Mouse (Mus musculus): ENCODE measurements around the gene Zranb1.

The Zranb1 gene

GRCm38 (mm10) chr7:132927201-132927600, 3.7 kb upstream of the Zranb1 start:
- DNase-seq (ENCODE audit: low read depth, low spot score): no peak

GRCm38 (mm10) chr7:132930055-132930454, 887 bp upstream of the Zranb1 start:
- no peak for DNase-seq (ENCODE audit: low read depth, low spot score)

- DNase-seq (ENCODE audit: low read depth, low spot score): no peak
Observed at GRCm38 (mm10) chr7:132931560-132932351, 814 bp downstream of the Zranb1 start.

- no peak for DNase-seq (ENCODE audit: low read depth, low spot score)
Observed at GRCm38 (mm10) chr7:132933331-132933730, 2.4 kb downstream of the Zranb1 start.

DNA sequence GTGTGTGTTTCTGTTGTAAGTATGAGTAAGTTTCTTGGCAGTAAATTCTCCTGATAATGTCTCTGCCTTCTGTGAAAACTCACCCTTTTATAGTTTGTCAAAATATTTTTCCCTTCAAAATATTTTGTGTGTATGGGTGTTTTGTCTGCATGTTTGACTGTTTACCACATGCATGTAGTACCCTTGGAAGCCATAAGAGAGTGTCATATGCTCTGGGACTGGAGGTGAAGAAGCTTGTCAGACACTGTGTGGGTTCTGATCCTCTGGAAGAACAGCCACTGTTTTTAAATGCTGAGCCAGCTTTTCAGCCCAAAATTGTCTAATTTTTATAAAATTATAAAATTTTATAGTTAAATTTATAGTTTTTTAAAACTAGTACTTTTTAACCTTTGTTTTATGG, 3.8 kb downstream of the Zranb1 start:
- DNase-seq (ENCODE audit: low read depth, low spot score): no peak

- no peak for DNase-seq (ENCODE audit: low read depth, low spot score)
Observed at GRCm38 (mm10) chr7:132939118-132939517, 8.2 kb downstream of the Zranb1 start.

DNA sequence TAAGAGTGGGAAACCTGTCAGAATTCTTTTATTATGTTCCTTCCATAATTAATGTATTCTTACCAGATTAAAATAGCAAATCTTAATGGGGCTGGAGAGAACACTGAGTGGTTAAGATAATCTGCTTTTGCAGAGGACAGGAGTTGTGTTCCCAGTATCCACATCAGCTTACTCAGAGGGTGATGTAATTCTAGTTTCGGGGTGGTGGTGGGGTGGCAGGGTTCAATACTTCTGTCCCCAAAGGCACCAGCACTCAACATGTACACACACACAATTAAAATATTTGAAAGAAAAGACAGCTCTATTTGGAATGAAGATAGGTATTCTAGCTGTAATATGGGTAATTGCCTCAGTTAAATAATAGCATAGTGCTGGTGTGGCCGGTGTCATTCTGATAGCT, 9.6 kb downstream of the Zranb1 start:
- no peak for DNase-seq (ENCODE audit: low read depth, low spot score)

GRCm38 (mm10) chr7:132949968-132950367, 19.0 kb downstream of the Zranb1 start:
- no peak for DNase-seq (ENCODE audit: low read depth, low spot score)

- no peak for DNase-seq (ENCODE audit: low read depth, low spot score)
Observed at GRCm38 (mm10) chr7:132950613-132951012, 19.7 kb downstream of the Zranb1 start.

- DNase-seq (ENCODE audit: low read depth, low spot score): no peak
Observed at GRCm38 (mm10) chr7:132964395-132964794, 33.5 kb downstream of the Zranb1 start.

- DNase-seq (ENCODE audit: low read depth, low spot score): no peak
Observed at GRCm38 (mm10) chr7:132965707-132966106, 34.8 kb downstream of the Zranb1 start.

DNA sequence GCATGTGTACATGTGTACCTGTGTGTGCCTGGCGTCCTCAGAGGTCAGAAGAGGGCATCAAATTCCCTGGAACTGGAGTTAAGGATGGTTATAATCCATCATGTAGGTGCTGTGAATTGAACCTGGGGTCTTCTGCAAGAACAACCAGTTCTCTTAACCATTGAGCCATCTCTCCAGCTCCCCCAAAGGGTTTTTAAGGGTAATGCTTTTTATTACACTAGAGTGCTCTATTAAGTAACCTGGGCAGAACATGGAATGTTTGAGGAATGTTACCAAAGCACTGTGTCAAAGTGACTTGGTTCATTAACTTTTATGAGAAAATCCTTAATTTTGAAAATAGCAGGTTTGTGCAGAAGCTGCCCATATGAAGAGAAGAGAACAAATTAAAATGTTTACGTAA, 41.1 kb downstream of the Zranb1 start:
- DNase-seq (ENCODE audit: low read depth, low spot score): no peak

DNA sequence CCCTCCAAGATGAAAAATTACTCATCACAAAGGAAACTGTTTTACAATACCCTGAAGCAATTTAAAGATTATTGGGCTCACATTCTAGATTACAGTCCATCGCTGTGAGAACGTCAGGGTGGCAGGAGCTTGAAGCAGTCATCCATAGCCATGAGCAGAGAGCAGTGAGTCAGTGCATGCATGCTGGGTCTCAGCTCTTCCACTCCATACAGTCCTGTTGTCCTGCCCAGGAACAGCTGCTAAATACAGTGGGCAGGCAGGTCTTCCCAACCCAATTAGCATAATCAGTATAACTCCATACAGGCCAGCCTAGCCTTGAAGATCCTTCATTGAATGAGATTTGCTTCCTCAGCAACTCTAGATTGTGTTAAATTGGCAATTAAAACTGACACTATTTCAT, 45.1 kb downstream of the Zranb1 start:
- DNase-seq (ENCODE audit: low read depth, low spot score): no peak

DNA sequence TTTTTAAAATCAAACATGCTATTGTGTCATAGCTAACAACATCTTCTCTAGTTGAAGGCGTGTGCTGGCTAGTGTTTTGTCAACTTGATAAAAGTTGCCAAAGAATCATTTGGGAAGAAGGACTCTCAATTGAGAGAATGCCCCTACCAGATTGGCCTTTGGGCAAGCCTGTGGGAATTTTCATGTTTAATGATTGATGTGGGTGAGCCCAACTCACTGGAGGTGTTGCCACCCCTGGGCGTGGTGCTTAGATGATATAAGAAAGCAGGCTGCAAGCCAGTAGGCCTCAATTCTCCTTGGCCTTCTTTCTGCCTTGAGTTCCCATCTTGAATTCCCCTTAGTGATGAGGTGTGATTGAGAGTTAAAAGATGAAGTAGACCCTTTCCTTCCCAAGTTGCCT, 47.0 kb downstream of the Zranb1 start:
- no peak for DNase-seq (ENCODE audit: low read depth, low spot score)

GRCm38 (mm10) chr7:132982639-132983038, 51.7 kb downstream of the Zranb1 start:
- DNase-seq (ENCODE audit: low read depth, low spot score): no peak

DNA sequence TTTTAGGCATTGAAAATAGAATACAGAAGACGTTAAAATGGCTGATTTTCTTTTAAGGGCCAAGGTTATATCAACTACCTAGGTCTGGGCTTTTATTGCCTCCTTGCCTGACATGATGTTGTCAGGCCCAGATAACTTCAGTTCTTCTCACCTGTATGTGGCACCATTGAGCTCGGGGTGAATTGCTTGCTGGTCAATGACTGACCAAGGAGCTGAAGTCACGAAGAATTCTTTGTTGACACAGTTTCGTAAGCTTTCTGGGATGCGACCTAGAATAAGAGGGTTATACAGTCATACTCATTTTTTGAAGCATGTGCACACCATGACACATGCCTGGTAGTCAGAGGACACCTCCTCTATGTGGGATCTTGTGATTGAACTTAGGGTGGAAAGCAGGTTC, 58.9 kb downstream of the Zranb1 start:
- no peak for DNase-seq (ENCODE audit: low read depth, low spot score)

DNA sequence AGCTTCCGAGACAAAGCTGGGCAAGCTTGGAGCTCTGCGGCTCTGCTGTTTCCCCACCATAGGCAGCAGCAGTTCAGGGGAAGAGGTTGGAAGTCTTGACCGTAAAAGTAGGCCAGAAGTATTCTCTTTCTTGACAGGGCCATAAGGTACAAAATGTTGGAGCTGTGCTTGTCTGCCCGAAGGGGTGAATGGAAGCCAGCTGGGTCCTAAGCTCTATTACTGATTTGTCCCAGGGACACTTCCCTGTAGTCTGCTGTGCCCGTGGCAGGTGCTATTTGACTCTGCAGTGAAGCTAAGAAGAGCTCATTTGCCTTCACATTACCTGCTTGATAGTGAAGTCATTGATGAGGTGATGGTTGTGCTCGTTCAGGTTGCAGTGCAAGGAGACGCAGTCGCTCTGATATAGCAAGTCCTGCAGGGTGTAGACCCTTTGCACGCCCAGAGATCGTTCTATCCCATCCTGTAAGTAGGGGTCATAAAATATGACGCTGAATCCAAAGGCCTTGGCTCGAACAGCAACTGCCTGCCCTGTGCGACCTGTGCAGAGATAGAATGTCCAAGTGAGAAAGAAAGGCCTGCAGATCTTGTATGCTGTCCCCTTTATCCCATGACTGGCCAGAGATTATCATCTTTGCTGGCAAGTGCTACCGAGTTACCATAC, 60.4 kb downstream of the Zranb1 start:
- no peak for DNase-seq (ENCODE audit: low read depth, low spot score)

GRCm38 (mm10) chr7:132992967-132993615, 62.1 kb downstream of the Zranb1 start:
- no peak for DNase-seq (ENCODE audit: low read depth, low spot score)

- no peak for DNase-seq (ENCODE audit: low read depth, low spot score)
Observed at GRCm38 (mm10) chr7:132994120-132994519, 63.2 kb downstream of the Zranb1 start.

- DNase-seq (ENCODE audit: low read depth, low spot score): no peak
Observed at GRCm38 (mm10) chr7:132994628-132995191, 63.8 kb downstream of the Zranb1 start.

DNA sequence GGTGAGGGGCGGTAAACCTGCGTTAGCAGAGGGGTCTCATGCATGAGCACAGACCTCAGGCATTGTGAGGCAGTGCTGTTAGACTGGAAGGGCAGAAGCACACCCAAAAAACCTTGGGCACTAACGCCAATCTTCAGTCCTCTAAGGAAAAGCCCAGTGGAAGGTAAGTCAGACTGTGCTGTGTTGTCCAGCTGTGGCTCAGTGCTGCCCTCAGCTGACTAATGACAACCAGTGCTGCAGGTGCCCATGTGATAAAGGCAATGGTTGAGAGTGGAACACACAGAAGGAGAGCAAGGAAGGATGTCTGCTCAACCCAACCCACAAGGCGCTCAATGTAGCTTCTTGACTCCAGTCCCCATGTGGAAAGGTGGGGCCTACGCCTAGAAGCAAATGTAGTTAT, 65.4 kb downstream of the Zranb1 start:
- DNase-seq (ENCODE audit: low read depth, low spot score): no peak

DNA sequence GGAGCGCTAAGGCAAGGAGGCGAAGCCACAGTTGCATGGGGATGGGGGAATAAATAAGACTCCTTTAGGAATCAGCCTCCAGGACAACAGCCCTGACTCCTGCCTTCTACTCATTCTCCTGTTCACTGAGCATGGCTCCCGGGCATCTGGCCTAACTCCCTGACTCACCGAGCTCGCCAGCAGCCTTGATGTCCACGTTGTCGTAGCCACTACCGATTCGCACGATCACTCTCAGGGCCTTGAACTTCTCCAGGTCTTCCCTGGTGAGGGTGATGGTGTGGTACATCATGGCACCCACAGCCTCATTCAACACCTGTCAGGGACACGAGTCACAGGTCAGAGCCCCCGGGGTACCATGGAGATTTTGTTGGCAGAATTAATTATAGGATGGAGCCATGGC, 67.7 kb downstream of the Zranb1 start:
- DNase-seq (ENCODE audit: low read depth, low spot score): no peak

Data from retina, adult 2 months (tissue).